Mouse (Mus musculus) cerebellum, adult 2 months (tissue): Measurements from ENCODE around the gene Prkag2.

Experiments used
- CTCF ChIP-seq: fragments of 200-500 bp; IDR thresholded peaks from 2 replicates; pipeline ENCODE4 v1.5.1; 2011; ENCODE audit warnings: low read depth, mild to moderate bottlenecking, control low read depth, low read length, moderate library complexity, borderline replicate concordance; ENCODE audit not compliant: insufficient read depth
- POLR2A ChIP-seq: fragments of 200-500 bp; IDR thresholded peaks from 2 replicates; pipeline ENCODE4 v1.6.1; 2011; ENCODE audit warnings: low read length, control low read depth, borderline replicate concordance; ENCODE audit not compliant: insufficient read depth

- TF ChIP-seq POLR2A (no peak), CTCF (no peak)
Measured at GRCm38 (mm10) chr5:24973228-24973627, 127.2 kb downstream of the Prkag2 start.
